Comparison of ENCODE assay signal across 19 mouse cellular contexts in genomic region chr17:9796225-9796988, GRCm38 (mm10).
A peak's percentile ranks its signal among the peaks of the same experiment; 100 is the strongest.
DNase-seq lines count a peak whose midpoint lies in the region; ATAC-seq lines count a peak whose summit lies in the region.
"Had no signal": no experiment of that assay in that cellular context is flagged by ENCODE, and none has a peak within 500 bp of the region (broad histone marks: within the 10 kb centered on the region; RNA-seq: fewer than 3 reads in every experiment).

No protein-coding gene starts in this region.

- peaks cover 18% of the 10 kb centered on the region for H3K4me1 ChIP-seq in forebrain, embryonic 10.5 days
- H3K4me1 ChIP-seq in forebrain, embryonic 15.5 days, result peaks cover 9% of the 10 kb centered on the region; the same call in 1 of the 2 replicates
- H3K4me1 ChIP-seq in heart, embryonic 15.5 days (replicated peaks), result peaks cover 8% of the 10 kb centered on the region
- H3K4me1 ChIP-seq in midbrain, embryonic 14.5 days (ENCODE audit: control insufficient read depth, insufficient read depth, low read length), result peaks cover 7% of the 10 kb centered on the region; the same call in 1 of the 2 replicates

- no peak overlapping the region for H3K4me2 ChIP-seq in forebrain, embryonic 15.5 days (replicated peaks)
- H3K4me2 ChIP-seq in heart, embryonic 15.5 days, result 0 out of 2 replicates have a peak overlapping the region, but pooled peaks have one; percentile 23
- no peak overlapping the region for H3K4me2 ChIP-seq in midbrain, embryonic 14.5 days (ENCODE audit: low read length)
- H3K4me2 ChIP-seq: hindbrain, embryonic 15.5 days had no signal

- intact Hi-C loops in heart, postnatal 14 days (cut with DNase I), result no loop called here

- peak overlapping the region; percentile 32; the same call in 1 of the 2 replicates for H3K27ac ChIP-seq in forebrain, embryonic 10.5 days
- H3K27ac ChIP-seq in forebrain, embryonic 15.5 days (replicated peaks), result no peak overlapping the region
- no peak overlapping the region for H3K27ac ChIP-seq in heart, embryonic 15.5 days
- H3K27ac ChIP-seq in midbrain, embryonic 14.5 days (replicated peaks; ENCODE audit: low read depth, low read length), result no peak overlapping the region
- H3K27ac ChIP-seq: hindbrain, embryonic 15.5 days had no signal

- 0 out of 2 replicates have a peak, but pooled peaks cover 5% of the 10 kb centered on the region for H3K9me3 ChIP-seq in forebrain, embryonic 10.5 days
- no peaks in the 10 kb centered on the region for H3K9me3 ChIP-seq in forebrain, embryonic 15.5 days
- H3K9me3 ChIP-seq in heart, embryonic 15.5 days (replicated peaks), result no peaks in the 10 kb centered on the region
- peaks cover 5% of the 10 kb centered on the region; the same call in 1 of the 2 replicates for H3K9me3 ChIP-seq in midbrain, embryonic 14.5 days (ENCODE audit: control insufficient read depth, low read length)
- H3K9me3 ChIP-seq: hindbrain, embryonic 15.5 days had no signal

- H3K9ac ChIP-seq in forebrain, embryonic 15.5 days (replicated peaks), result no peak overlapping the region
- no peak overlapping the region for H3K9ac ChIP-seq in heart, embryonic 15.5 days
- H3K9ac ChIP-seq in midbrain, embryonic 14.5 days (replicated peaks; ENCODE audit: low read length), result no peak overlapping the region
- H3K9ac ChIP-seq: hindbrain, embryonic 15.5 days had no signal

- H3K36me3 ChIP-seq in forebrain, embryonic 10.5 days (replicated peaks), result no peaks in the 10 kb centered on the region
- H3K36me3 ChIP-seq in forebrain, embryonic 15.5 days, result no peaks in the 10 kb centered on the region
- no peaks in the 10 kb centered on the region for H3K36me3 ChIP-seq in heart, embryonic 15.5 days
- no peaks in the 10 kb centered on the region for H3K36me3 ChIP-seq in midbrain, embryonic 14.5 days (ENCODE audit: control insufficient read depth, insufficient read depth, low read length)
- H3K36me3 ChIP-seq: hindbrain, embryonic 15.5 days had no signal

- no peak for DNase-seq in forebrain, embryonic 10.5 days (ENCODE audit: extremely low spot score, low spot score)
- no peak for DNase-seq in heart, postnatal 14 days
- DNase-seq in Muller cell, postnatal 12 days (ENCODE audit: inconsistent ontology term), result peak; percentile 52
- peak; percentile 50 for DNase-seq in midbrain, embryonic 14.5 days
- DNase-seq in layer of hippocampus, postnatal 14 days (ENCODE audit: low spot score in 2 of 2), result no peak
- no peak for DNase-seq in thymus, postnatal 25 days
- DNase-seq: adrenal gland, postnatal 36 days; cerebellum, postnatal 14 days; kidney, adult 2 months; kidney, postnatal 25 days; layer of hippocampus, adult 9-11 months; liver; lung, adult 18-20 months; lung, postnatal 36 days; thymus, postnatal 14 days had no signal

- 35% methylated on average over 13 of the region's 13 CpGs for WGBS in forebrain, embryonic 10.5 days
- 20% methylated on average over 13 of the region's 13 CpGs for WGBS in forebrain, embryonic 15.5 days
- 68% methylated on average over 13 of the region's 13 CpGs for WGBS in heart, embryonic 15.5 days
- 16% methylated on average over 13 of the region's 13 CpGs for WGBS in midbrain, embryonic 14.5 days

- no peak for ATAC-seq in forebrain, embryonic 15.5 days (replicated peaks)
- ATAC-seq in heart, embryonic 15.5 days (replicated peaks; ENCODE audit: insufficient number of reproducible peaks, insufficient read depth, low FRiP score, low read depth), result no peak
- no peak for ATAC-seq in midbrain, embryonic 14.5 days (ENCODE audit: low FRiP score, low TSS enrichment)
- ATAC-seq: Patski had no signal

- H3K4me3 ChIP-seq in forebrain, embryonic 10.5 days, result no peak overlapping the region
- no peak overlapping the region for H3K4me3 ChIP-seq in forebrain, embryonic 15.5 days
- H3K4me3 ChIP-seq in heart, embryonic 15.5 days, result no peak overlapping the region
- H3K4me3 ChIP-seq in midbrain, embryonic 14.5 days (replicated peaks; ENCODE audit: low read depth, low read length), result no peak overlapping the region
- H3K4me3 ChIP-seq: hindbrain, embryonic 15.5 days had no signal

- H3K27me3 ChIP-seq in forebrain, embryonic 10.5 days (ENCODE audit: poor library complexity, severe bottlenecking), result 0 out of 2 replicates have a peak, but pooled peaks cover 4% of the 10 kb centered on the region
- no peaks in the 10 kb centered on the region for H3K27me3 ChIP-seq in forebrain, embryonic 15.5 days
- no peaks in the 10 kb centered on the region for H3K27me3 ChIP-seq in heart, embryonic 15.5 days
- H3K27me3 ChIP-seq in midbrain, embryonic 14.5 days (ENCODE audit: control insufficient read depth, insufficient read depth, low read length), result no peaks in the 10 kb centered on the region
- H3K27me3 ChIP-seq: hindbrain, embryonic 15.5 days had no signal

Comparison
In these comparisons a context has a peak if more than half of its experiments do, and no peak if none do; other contexts are left out.
1. DNase-seq: peak in Muller cell, postnatal 12 days (single experiment) and midbrain, embryonic 14.5 days (single experiment); none in forebrain, embryonic 10.5 days (single experiment), heart, postnatal 14 days (0 of 2), layer of hippocampus, postnatal 14 days (0 of 2) and thymus, postnatal 25 days (single experiment).